Mouse (Mus musculus) myocyte (in vitro differentiated cells): ENCODE measurements around the gene Sectm1b. TPM values are rescaled to one million over a fixed set of nuclear protein-coding genes. Genes with fewer than 3 reads are reported as not detected.

ENCODE experiments used
- H3K27me3 ChIP-seq: one replicate; pipeline ENCODE4 v1.6.1; 2011; ENCODE audit not compliant: control insufficient read depth, insufficient read depth, insufficient read length
- H3K36me3 ChIP-seq: one replicate; pipeline ENCODE4 v1.6.1; 2011; ENCODE audit not compliant: control insufficient read depth, insufficient read depth
- H3K4me2 ChIP-seq: one replicate; pipeline ENCODE4 v1.6.1; 2011; ENCODE audit warnings: low read depth, control low read depth
- H3K4me3 ChIP-seq: one replicate; pipeline ENCODE4 v1.5.1; 2011; ENCODE audit warnings: mild to moderate bottlenecking, control low read depth, moderate library complexity
- H3K79me2 ChIP-seq: one replicate; pipeline ENCODE4 v1.6.1; 2011; ENCODE audit not compliant: control insufficient read depth, insufficient read depth
- H3ac ChIP-seq: one replicate; pipeline ENCODE4 v1.6.1; 2011; ENCODE audit not compliant: control insufficient read depth, insufficient read length
- CEBPB ChIP-seq: IDR thresholded peaks from 2 replicates; pipeline ENCODE4 v1.6.1; 2011; ENCODE audit warnings: mild to moderate bottlenecking, moderate library complexity; ENCODE audit not compliant: poor library complexity, insufficient read depth, severe bottlenecking
- E2F4 ChIP-seq: IDR thresholded peaks from one replicate; pipeline ENCODE4 v1.6.1; 2011; ENCODE audit warnings: mild to moderate bottlenecking, control low read depth, moderate library complexity; ENCODE audit not compliant: insufficient read depth
- MAX ChIP-seq: IDR thresholded peaks from one replicate; pipeline ENCODE4 v1.6.1; 2011; ENCODE audit warnings: low read depth, mild to moderate bottlenecking, control low read depth
- MYOD1 ChIP-seq, 3 experiments: IDR thresholded peaks; one replicate each; pipeline ENCODE4 v1.6.1; 2011; ENCODE audit warnings: control low read depth in 2 of 3, low read depth in 2 of 3, mild to moderate bottlenecking in 2 of 3, moderate library complexity in 1 of 3; ENCODE audit not compliant: insufficient read length in 2 of 3, control insufficient read depth in 1 of 3
- MYOG ChIP-seq, 3 experiments: IDR thresholded peaks; one replicate each; pipeline ENCODE4 v1.6.1; 2011; ENCODE audit warnings: control low read depth in 2 of 3, low read depth in 2 of 3, mild to moderate bottlenecking in 2 of 3; ENCODE audit not compliant: insufficient read length in 2 of 3, control insufficient read depth in 1 of 3, insufficient read depth in 1 of 3
- POLR2A ChIP-seq: IDR thresholded peaks from one replicate; pipeline ENCODE4 v1.6.1; 2011; ENCODE audit warnings: low read depth, mild to moderate bottlenecking, control low read depth, moderate library complexity; ENCODE audit not compliant: insufficient read length
- POLR2AphosphoS2 ChIP-seq: IDR thresholded peaks from one replicate; pipeline ENCODE4 v1.6.1; 2011; ENCODE audit warnings: low read depth, control low read depth; ENCODE audit not compliant: insufficient read length
- REST ChIP-seq: IDR thresholded peaks from one replicate; pipeline ENCODE4 v1.6.1; 2011; ENCODE audit warnings: mild to moderate bottlenecking, control low read depth, moderate library complexity; ENCODE audit not compliant: insufficient read depth, insufficient read length
- SRF ChIP-seq: IDR thresholded peaks from one replicate; pipeline ENCODE4 v1.6.1; 2011; ENCODE audit warnings: low read depth; ENCODE audit not compliant: control insufficient read depth, insufficient read length
- TCF12 ChIP-seq: IDR thresholded peaks from one replicate; pipeline ENCODE4 v1.6.1; 2011; ENCODE audit warnings: mild to moderate bottlenecking, control low read depth; ENCODE audit not compliant: poor library complexity, insufficient read depth, severe bottlenecking
- TCF3 ChIP-seq: IDR thresholded peaks from one replicate; pipeline ENCODE4 v1.6.1; 2011; ENCODE audit warnings: low read depth, control low read depth; ENCODE audit not compliant: insufficient read length
- USF1 ChIP-seq: IDR thresholded peaks from one replicate; pipeline ENCODE4 v1.6.1; 2011; ENCODE audit warnings: low read depth, mild to moderate bottlenecking, control low read depth, moderate library complexity
- polyA plus RNA-seq: library from polyadenylated mRNA; unstranded; fragments of >200 nt; fragmentation: generic; extraction: Trizol; gene quantifications from one replicate; pipeline ENCODE4 v1.2.1, GENCODE M21; 2012; ENCODE audit warnings: missing spikeins

Gene Sectm1b
- polyA plus RNA-seq, 1 experiment: not detected

GRCm38 (mm10) chr11:121038366-121039240 is 24.8 kb downstream of the Sectm1b start:
- no peaks in the 10 kb centered on the region for H3K79me2 ChIP-seq
- no peak overlapping the region for H3ac ChIP-seq
- no peak overlapping the region for H3K4me2 ChIP-seq
- H3K36me3 ChIP-seq: no peaks in the 10 kb centered on the region
- H3K4me3 ChIP-seq: no peak overlapping the region
- peaks cover 29% of the 10 kb centered on the region for H3K27me3 ChIP-seq
- TF ChIP-seq CEBPB: no peak
- no peak for TF ChIP-seq TCF12
- TF ChIP-seq E2F4: no peak
- no peak for TF ChIP-seq MYOG (IDR thresholded peaks at IDR 0.05; ENCODE audit: control insufficient read depth in 1 of 3, insufficient read depth in 1 of 3, insufficient read length in 2 of 3, low read depth in 2 of 3)
- no peak for TF ChIP-seq REST
- no peak for TF ChIP-seq MYOD1 (IDR thresholded peaks at IDR 0.05; ENCODE audit: control insufficient read depth in 1 of 3, insufficient read length in 2 of 3, low read depth in 2 of 3)
- TF ChIP-seq POLR2A: no peak
- no peak for TF ChIP-seq TCF3
- no peak for TF ChIP-seq MAX
- no peak for TF ChIP-seq USF1
- TF ChIP-seq SRF: no peak
- TF ChIP-seq POLR2AphosphoS2: no peak

GRCm38 (mm10) chr11:121033118-121033517 is 30.3 kb downstream of the Sectm1b start:
- H3K4me2 ChIP-seq: no peak overlapping the region
- H3K27me3 ChIP-seq: peaks cover 36% of the 10 kb centered on the region
- H3ac ChIP-seq: no peak overlapping the region
- no peaks in the 10 kb centered on the region for H3K79me2 ChIP-seq
- H3K4me3 ChIP-seq: no peak overlapping the region
- H3K36me3 ChIP-seq: no peaks in the 10 kb centered on the region
- no peak for TF ChIP-seq POLR2A
- no peak for TF ChIP-seq TCF3
- no peak for TF ChIP-seq MYOG (IDR thresholded peaks at IDR 0.05; ENCODE audit: control insufficient read depth in 1 of 3, insufficient read depth in 1 of 3, insufficient read length in 2 of 3, low read depth in 2 of 3)
- no peak for TF ChIP-seq MAX
- TF ChIP-seq E2F4: no peak
- no peak for TF ChIP-seq TCF12
- no peak for TF ChIP-seq USF1

GRCm38 (mm10) chr11:121027259-121027658 is 36.1 kb downstream of the Sectm1b start:
- Histone ChIP-seq H3K4me3 (no peak overlapping the region), H3ac (no peak overlapping the region)

GRCm38 (mm10) chr11:121024163-121024562 is 39.2 kb downstream of the Sectm1b start:
- Histone ChIP-seq H3K4me2 (no peak overlapping the region), H3K36me3 (no peaks in the 10 kb centered on the region), H3K4me3 (no peak overlapping the region), H3K79me2 (no peaks in the 10 kb centered on the region), H3ac (no peak overlapping the region), H3K27me3 (peaks cover 19% of the 10 kb centered on the region)
- TF ChIP-seq TCF3: no peak
- TF ChIP-seq USF1: no peak
- no peak for TF ChIP-seq MAX
- no peak for TF ChIP-seq REST
- TF ChIP-seq POLR2A: no peak
- TF ChIP-seq TCF12: no peak
- TF ChIP-seq MYOD1 (IDR thresholded peaks at IDR 0.05; ENCODE audit: control insufficient read depth in 1 of 3, insufficient read length in 2 of 3, low read depth in 2 of 3): no peak
- no peak for TF ChIP-seq SRF
- TF ChIP-seq CEBPB: no peak
- no peak for TF ChIP-seq MYOG (IDR thresholded peaks at IDR 0.05; ENCODE audit: control insufficient read depth in 1 of 3, insufficient read depth in 1 of 3, insufficient read length in 2 of 3, low read depth in 2 of 3)
- TF ChIP-seq E2F4: no peak
- no peak for TF ChIP-seq POLR2AphosphoS2

More at GRCm38 (mm10) chr11:121027259-121027658, 36.1 kb downstream of the Sectm1b start:
- no peaks in the 10 kb centered on the region for H3K79me2 ChIP-seq
- no peak overlapping the region for H3K4me2 ChIP-seq
- H3K36me3 ChIP-seq: no peaks in the 10 kb centered on the region
- H3K27me3 ChIP-seq: peaks cover 17% of the 10 kb centered on the region
- TF ChIP-seq TCF3 (no peak), MYOG (IDR thresholded peaks at IDR 0.05; ENCODE audit: control insufficient read depth in 1 of 3, insufficient read depth in 1 of 3, insufficient read length in 2 of 3, low read depth in 2 of 3) (no peak), USF1 (no peak), CEBPB (no peak), MAX (no peak), POLR2A (no peak), REST (no peak), MYOD1 (IDR thresholded peaks at IDR 0.05; ENCODE audit: control insufficient read depth in 1 of 3, insufficient read length in 2 of 3, low read depth in 2 of 3) (no peak), POLR2AphosphoS2 (no peak), TCF12 (no peak), SRF (no peak), E2F4 (no peak)
